ENCODE assay signal across 28 mouse cellular contexts in the genomic region with DNA sequence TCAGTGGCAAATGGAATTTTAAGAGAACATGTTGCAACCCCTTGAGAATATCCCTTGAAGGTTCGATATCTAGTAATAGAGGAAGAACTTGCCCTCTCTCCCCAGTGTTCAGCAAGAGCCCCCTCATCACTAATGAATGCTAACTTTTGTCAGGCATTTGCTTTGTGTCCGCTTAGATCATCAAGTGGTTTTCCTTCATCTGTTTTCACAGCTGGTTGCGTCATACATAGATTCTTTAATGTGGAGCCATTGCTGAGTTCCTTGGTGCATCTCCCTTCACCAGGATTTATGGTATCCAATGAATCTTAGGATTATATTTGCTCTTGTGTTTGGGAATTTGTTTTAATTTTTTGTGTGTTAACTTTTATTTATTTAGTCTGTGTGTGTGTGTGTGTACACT.
DNase-seq lines count a peak whose midpoint lies in the region; ATAC-seq and TF ChIP-seq lines count a peak whose summit lies in the region.
"Had no signal": no experiment of that assay in that cellular context is flagged by ENCODE, and none has a peak within 500 bp of the region (broad histone marks: within the 10 kb centered on the region; RNA-seq: fewer than 3 reads in every experiment).

No protein-coding gene starts in this region.

- no peaks in the 10 kb centered on the region for H3K4me1 ChIP-seq in kidney, postnatal 0 days (replicated peaks; ENCODE audit: insufficient read depth, low read length)
- H3K4me1 ChIP-seq: embryonic facial prominence, embryonic 15.5 days; forebrain, embryonic 12.5 days; forebrain, embryonic 15.5 days; heart, embryonic 13.5 days had no signal

- no peak overlapping the region for H3ac ChIP-seq in myocyte (ENCODE audit: control insufficient read depth, insufficient read length)

- no peak for TF ChIP-seq CTCF in kidney, postnatal 0 days (IDR thresholded peaks at IDR 0.05; ENCODE audit: low read depth)

- H3K27me3 ChIP-seq in kidney, postnatal 0 days (ENCODE audit: insufficient read depth, low read length), result no peaks in the 10 kb centered on the region
- no peaks in the 10 kb centered on the region for H3K27me3 ChIP-seq in myocyte (ENCODE audit: control insufficient read depth, insufficient read depth, insufficient read length)
- H3K27me3 ChIP-seq: embryonic facial prominence, embryonic 12.5 days; embryonic facial prominence, embryonic 15.5 days; forebrain, embryonic 12.5 days; forebrain, embryonic 15.5 days; heart, embryonic 13.5 days had no signal

- no peaks in the 10 kb centered on the region for H3K36me3 ChIP-seq in kidney, postnatal 0 days (ENCODE audit: insufficient read depth, low read length)
- no peaks in the 10 kb centered on the region for H3K36me3 ChIP-seq in myocyte (ENCODE audit: control insufficient read depth, insufficient read depth)
- H3K36me3 ChIP-seq: embryonic facial prominence, embryonic 12.5 days; embryonic facial prominence, embryonic 15.5 days; forebrain, embryonic 12.5 days; forebrain, embryonic 15.5 days; G1E; heart, embryonic 10.5 days; heart, embryonic 13.5 days had no signal

- H3K9ac ChIP-seq in kidney, postnatal 0 days (ENCODE audit: low read depth, low read length), result no peak overlapping the region
- H3K9ac ChIP-seq: embryonic facial prominence, embryonic 12.5 days; embryonic facial prominence, embryonic 15.5 days; forebrain, embryonic 12.5 days; forebrain, embryonic 15.5 days; heart, embryonic 13.5 days; hindbrain, embryonic 14.5 days had no signal

- no peak overlapping the region for H3K4me2 ChIP-seq in kidney, postnatal 0 days (ENCODE audit: low read length)
- no peak overlapping the region for H3K4me2 ChIP-seq in myocyte (ENCODE audit: low read depth)
- H3K4me2 ChIP-seq: embryonic facial prominence, embryonic 12.5 days; embryonic facial prominence, embryonic 15.5 days; forebrain, embryonic 12.5 days; forebrain, embryonic 15.5 days; heart, embryonic 13.5 days; hindbrain, embryonic 14.5 days had no signal

- H3K4me3 ChIP-seq in kidney, postnatal 0 days (replicated peaks; ENCODE audit: low read depth, low read length), result no peak overlapping the region
- no peak overlapping the region for H3K4me3 ChIP-seq in myocyte
- H3K4me3 ChIP-seq: embryonic facial prominence, embryonic 12.5 days; embryonic facial prominence, embryonic 15.5 days; erythroblast, embryonic 14.5 days; forebrain, embryonic 12.5 days; forebrain, embryonic 15.5 days; heart, embryonic 10.5 days; heart, embryonic 13.5 days had no signal

- H3K9me3 ChIP-seq in kidney, postnatal 0 days (replicated peaks; ENCODE audit: low read length), result no peaks in the 10 kb centered on the region
- H3K9me3 ChIP-seq: embryonic facial prominence, embryonic 12.5 days; embryonic facial prominence, embryonic 15.5 days; forebrain, embryonic 12.5 days; forebrain, embryonic 15.5 days; G1E; heart, embryonic 10.5 days had no signal

- no peak overlapping the region for H3K27ac ChIP-seq in kidney, postnatal 0 days
- H3K27ac ChIP-seq: embryonic facial prominence, embryonic 12.5 days; forebrain, embryonic 12.5 days; forebrain, embryonic 15.5 days; heart, embryonic 10.5 days; heart, embryonic 13.5 days; hindbrain, embryonic 14.5 days; hindbrain, postnatal 0 days had no signal

- no peaks in the 10 kb centered on the region for H3K79me2 ChIP-seq in myocyte (ENCODE audit: control insufficient read depth, insufficient read depth)

- no peak for ATAC-seq in kidney, postnatal 0 days (replicated peaks; ENCODE audit: low FRiP score, low read depth)
- ATAC-seq: forebrain, embryonic 15.5 days; hindbrain, postnatal 0 days; inflammation-experienced regulatory T-cells, adult 6 months; intestine, embryonic 16.5 days had no signal

- DNase-seq in kidney, postnatal 0 days (ENCODE audit: low spot score), result peak; percentile 28
- no peak for DNase-seq in kidney, adult 18-20 months
- DNase-seq in NIH3T3 (ENCODE audit: low read depth), result peak; percentile 43
- DNase-seq in left cerebral cortex, adult 11 months (ENCODE audit: low spot score), result no peak
- DNase-seq in right cerebral cortex, adult 18-20 months, result no peak
- DNase-seq: adrenal gland, adult 2 months; adrenal gland, postnatal 14 days; cerebellum, adult 11-12 months; cerebellum, adult 8-10 months; cerebellum, postnatal 10 days; cerebellum, postnatal 36 days; gastrocnemius, postnatal 25 days; heart, adult 18-20 months; heart, postnatal 14 days; heart, postnatal 4 days had no signal

- no peak for TF ChIP-seq POLR2A in myocyte (IDR thresholded peaks at IDR 0.05; ENCODE audit: insufficient read length, low read depth)

- WGBS in kidney, postnatal 0 days, result 67% methylated on average over 3 of the region's 3 CpGs

TF ChIP-seq in myocyte, 11 proteins besides CTCF, POLR2A, EP300 and RAD21:
- no peak for TF ChIP-seq MAX (IDR thresholded peaks at IDR 0.05; ENCODE audit: low read depth)
- TF ChIP-seq MYOD1 (IDR thresholded peaks at IDR 0.05; ENCODE audit: control insufficient read depth in 1 of 3, insufficient read length in 2 of 3, low read depth in 2 of 3), result peak in 1 of 3 experiments; percentile 31
- TF ChIP-seq REST (IDR thresholded peaks at IDR 0.05; ENCODE audit: insufficient read depth, insufficient read length), result no peak
- peak; percentile 92 for TF ChIP-seq CEBPB (IDR thresholded peaks at IDR 0.05; ENCODE audit: insufficient read depth, poor library complexity, severe bottlenecking)
- no peak for TF ChIP-seq E2F4 (IDR thresholded peaks at IDR 0.05; ENCODE audit: insufficient read depth)
- TF ChIP-seq TCF12 (IDR thresholded peaks at IDR 0.05; ENCODE audit: insufficient read depth, poor library complexity, severe bottlenecking), result no peak
TF ChIP-seq in myocyte: peak in this region for 2.

Comparison
In these comparisons a context has a peak if more than half of its experiments do, and no peak if none do; other contexts are left out.
1. DNase-seq: peak in kidney, postnatal 0 days (single experiment) and NIH3T3 (single experiment); none in kidney, adult 18-20 months (single experiment), left cerebral cortex, adult 11 months (single experiment) and right cerebral cortex, adult 18-20 months (single experiment).